Mouse (Mus musculus) lung, embryonic 14.5 days (tissue): Measurements from ENCODE around the gene Csf2ra. TPM values are rescaled to one million over a fixed set of nuclear protein-coding genes. Genes with fewer than 3 reads are reported as not detected.
A peak's percentile ranks its signal among the peaks of the same experiment; 100 is the strongest.
"Not testable (repeated sequence)": the region's sequence is repeated elsewhere in the genome, so short reads cannot be mapped to it uniquely, and the experiment has no call there.

Source experiments
- ATAC-seq: fragments of 200-750 bp; cut with Nextera tagmentation; 2 replicates; pipeline ENCODE4 v1.8.0; 2017; ENCODE audit warnings: mild to moderate bottlenecking, moderate TSS enrichment, moderate library complexity; ENCODE audit not compliant: insufficient read depth
- DNase-seq: peaks from one replicate; pipeline ENCODE4 v3.0.0-alpha.2; 2015
- H3K27ac ChIP-seq: fragments of 300-500 bp; sonication (generic); 2 replicates; pipeline ENCODE4 v1.5.1; 2014; ENCODE audit warnings: low read depth, mild to moderate bottlenecking, moderate library complexity
- H3K27me3 ChIP-seq: fragments of 300-500 bp; sonication (generic); 2 replicates; pipeline ENCODE4 v1.6.1; 2014; ENCODE audit warnings: low read length, control low read depth; ENCODE audit not compliant: insufficient read depth
- H3K36me3 ChIP-seq: fragments of 300-500 bp; sonication (generic); 2 replicates; pipeline ENCODE4 v1.6.1; 2014; ENCODE audit warnings: control low read depth; ENCODE audit not compliant: insufficient read depth
- H3K4me1 ChIP-seq: fragments of 300-500 bp; sonication (generic); 2 replicates; pipeline ENCODE4 v1.6.1; 2014; ENCODE audit warnings: antibody characterized with exemption, control low read depth; ENCODE audit not compliant: insufficient read depth
- H3K4me2 ChIP-seq: fragments of 300-500 bp; sonication (generic); 2 replicates; pipeline ENCODE4 v1.6.1; 2014; ENCODE audit warnings: mild to moderate bottlenecking
- H3K4me3 ChIP-seq: fragments of 300-500 bp; sonication (generic); 2 replicates; pipeline ENCODE4 v1.5.1; 2014; ENCODE audit warnings: low read depth, low read length
- H3K9ac ChIP-seq: fragments of 300-500 bp; sonication (generic); 2 replicates; pipeline ENCODE4 v1.6.1; 2014
- H3K9me3 ChIP-seq: fragments of 300-500 bp; sonication (generic); 2 replicates; pipeline ENCODE4 v1.6.1; 2016; ENCODE audit warnings: low read depth, low read length, control low read depth
- CTCF ChIP-seq: IDR thresholded peaks from 2 replicates; pipeline ENCODE4 v1.5.1; 2016; ENCODE audit warnings: antibody characterized with exemption, low read depth
- WGBS: fragments of 180-500 bp; shearing (Covaris S2); extraction: QIAGEN DNeasy Blood & Tissue Kit; methylation state at CpG from one replicate; pipeline ENCODE4 v1.1.7; 2014; 5-methylcytosine and 5-hydroxymethylcytosine counted together
- polyA plus RNA-seq: library from polyadenylated mRNA; unstranded; fragments of >200 nt; fragmentation: Nextera tagmentation; extraction: Ambion mirVana; gene quantifications from 2 replicates; pipeline ENCODE4 v1.2.1, GENCODE M21; 2014

Gene Csf2ra
- polyA plus RNA-seq, 1 experiment from 2014 or later = 24.4 TPM

- Histone ChIP-seq H3K27ac (no peak overlapping the region), H3K9ac (no peak overlapping the region)
- no peak for ATAC-seq
Observed at GRCm38 (mm10) chr19:61264933-61265332, 36.7 kb upstream of the Csf2ra start.

DNA sequence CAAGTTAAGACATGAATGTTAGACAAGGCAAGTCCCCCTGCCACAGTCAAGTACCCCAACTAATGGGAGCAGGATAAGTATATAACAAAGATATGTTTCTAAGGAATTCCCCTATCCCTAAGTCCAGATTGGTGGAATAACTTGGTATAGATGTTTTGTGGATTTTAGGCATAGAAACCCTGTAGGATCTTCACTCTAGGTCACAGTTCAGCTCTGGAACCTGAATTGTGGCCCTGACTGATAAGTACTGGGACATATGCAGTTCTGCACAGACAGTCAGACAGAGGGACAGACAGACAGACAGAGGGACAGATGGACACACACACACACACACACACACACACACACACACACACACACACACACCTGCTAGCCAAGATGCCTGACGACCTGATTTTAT is 36.0 kb upstream of the Csf2ra start:
- H3K27me3 ChIP-seq = no peaks in the 10 kb centered on the region
- H3K4me3 ChIP-seq = no peak overlapping the region
- H3K9me3 ChIP-seq = no peaks in the 10 kb centered on the region
- ATAC-seq (no peak), DNase-seq (peak; percentile 42)
- no peaks in the 10 kb centered on the region for H3K36me3 ChIP-seq
- TF ChIP-seq CTCF = no peak
- H3K27ac ChIP-seq = no peak overlapping the region
- no peak overlapping the region for H3K9ac ChIP-seq
- WGBS = 78% methylated on average over 1 of the region's 1 CpGs
- H3K4me1 ChIP-seq = no peaks in the 10 kb centered on the region
- no peak overlapping the region for H3K4me2 ChIP-seq

More at GRCm38 (mm10) chr19:61264933-61265332, 36.7 kb upstream of the Csf2ra start:
- TF ChIP-seq CTCF = no peak
- Histone ChIP-seq H3K4me2 (no peak overlapping the region), H3K36me3 (no peaks in the 10 kb centered on the region), H3K4me1 (no peaks in the 10 kb centered on the region), H3K27me3 (no peaks in the 10 kb centered on the region), H3K9me3 (no peaks in the 10 kb centered on the region), H3K4me3 (no peak overlapping the region)
- DNase-seq = no peak

DNA sequence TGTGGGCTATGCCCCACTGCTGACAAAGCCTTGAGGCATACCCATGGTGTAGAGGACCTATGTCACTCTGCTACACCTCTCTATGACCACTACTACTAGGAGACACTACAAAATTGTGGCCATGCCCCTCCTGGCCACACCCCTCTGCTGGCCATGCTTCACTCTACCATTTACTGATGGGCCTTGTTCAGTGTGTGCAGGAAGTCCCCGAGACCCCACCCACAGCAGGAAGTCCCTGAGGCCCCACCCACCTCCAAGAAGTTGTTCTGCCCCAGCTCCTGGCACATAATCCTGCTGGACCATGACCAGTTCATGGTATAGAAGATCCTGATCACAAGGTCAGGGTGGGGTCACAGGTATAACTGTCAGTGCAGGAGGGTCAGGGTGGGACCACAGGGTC is 33.0 kb upstream of the Csf2ra start:
- WGBS = 86% methylated on average over 1 of the region's 1 CpGs
- H3K4me2 ChIP-seq = no peak overlapping the region
- no peaks in the 10 kb centered on the region for H3K36me3 ChIP-seq
- no peak for TF ChIP-seq CTCF
- no peak for ATAC-seq
- no peaks in the 10 kb centered on the region for H3K9me3 ChIP-seq
- no peak for DNase-seq
- H3K27ac ChIP-seq = no peak overlapping the region
- H3K4me3 ChIP-seq = no peak overlapping the region
- no peak overlapping the region for H3K9ac ChIP-seq
- no peaks in the 10 kb centered on the region for H3K4me1 ChIP-seq
- H3K27me3 ChIP-seq = no peaks in the 10 kb centered on the region

- no peak for TF ChIP-seq CTCF
Observed at GRCm38 (mm10) chr19:61257733-61258132, 29.5 kb upstream of the Csf2ra start.

DNA sequence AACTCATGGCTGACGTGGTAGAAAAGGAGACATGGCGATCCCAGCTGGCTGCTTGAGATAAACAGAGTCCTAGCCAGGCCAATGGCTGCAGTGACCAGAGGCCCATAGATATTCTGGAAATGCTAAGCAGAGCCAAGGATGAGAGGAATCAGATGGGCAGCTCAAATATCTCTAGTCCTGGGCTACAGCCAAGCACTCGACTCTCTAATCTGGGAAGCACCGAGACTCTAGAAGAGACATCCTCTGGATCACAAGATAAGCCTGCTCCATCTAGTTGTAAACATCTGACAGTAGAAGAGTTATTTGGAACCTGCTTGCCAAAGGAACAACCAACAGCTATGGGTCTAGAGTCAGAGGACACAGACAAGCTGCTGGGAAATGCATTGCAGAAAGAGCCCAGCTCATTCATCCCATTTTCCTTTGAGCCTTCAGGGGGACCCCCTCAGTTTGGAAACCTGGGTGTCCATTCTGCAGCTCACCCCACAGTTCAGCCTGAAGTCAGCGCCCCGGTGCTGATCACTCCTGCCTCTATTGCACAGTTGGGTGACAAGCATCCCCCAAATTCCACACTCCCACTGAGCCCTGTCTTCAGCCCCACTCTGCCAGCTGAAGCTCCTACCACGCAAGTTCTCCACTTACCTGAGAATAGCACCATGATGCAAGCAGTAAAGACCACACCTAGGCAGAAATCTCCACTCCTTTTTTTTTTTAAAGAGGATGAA is 28.1 kb upstream of the Csf2ra start:
- DNase-seq (no peak), ATAC-seq (no peak)
- Histone ChIP-seq H3K4me2 (no peak overlapping the region), H3K4me1 (no peaks in the 10 kb centered on the region), H3K36me3 (no peaks in the 10 kb centered on the region), H3K9ac (no peak overlapping the region), H3K9me3 (no peaks in the 10 kb centered on the region), H3K27me3 (no peaks in the 10 kb centered on the region), H3K27ac (no peak overlapping the region), H3K4me3 (no peak overlapping the region)
- no peak for TF ChIP-seq CTCF
- WGBS = 77% methylated on average over 7 of the region's 7 CpGs

More at GRCm38 (mm10) chr19:61257733-61258132, 29.5 kb upstream of the Csf2ra start:
- Histone ChIP-seq H3K9ac (no peak overlapping the region), H3K4me2 (no peak overlapping the region), H3K36me3 (no peaks in the 10 kb centered on the region), H3K4me3 (no peak overlapping the region), H3K27ac (no peak overlapping the region), H3K4me1 (no peaks in the 10 kb centered on the region), H3K27me3 (no peaks in the 10 kb centered on the region), H3K9me3 (no peaks in the 10 kb centered on the region)
- DNase-seq (no peak), ATAC-seq (no peak)
- 91% methylated on average over 18 of the region's 18 CpGs for WGBS

GRCm38 (mm10) chr19:61247334-61247733 is 19.1 kb upstream of the Csf2ra start:
- DNase-seq = not testable (repeated sequence)

DNA sequence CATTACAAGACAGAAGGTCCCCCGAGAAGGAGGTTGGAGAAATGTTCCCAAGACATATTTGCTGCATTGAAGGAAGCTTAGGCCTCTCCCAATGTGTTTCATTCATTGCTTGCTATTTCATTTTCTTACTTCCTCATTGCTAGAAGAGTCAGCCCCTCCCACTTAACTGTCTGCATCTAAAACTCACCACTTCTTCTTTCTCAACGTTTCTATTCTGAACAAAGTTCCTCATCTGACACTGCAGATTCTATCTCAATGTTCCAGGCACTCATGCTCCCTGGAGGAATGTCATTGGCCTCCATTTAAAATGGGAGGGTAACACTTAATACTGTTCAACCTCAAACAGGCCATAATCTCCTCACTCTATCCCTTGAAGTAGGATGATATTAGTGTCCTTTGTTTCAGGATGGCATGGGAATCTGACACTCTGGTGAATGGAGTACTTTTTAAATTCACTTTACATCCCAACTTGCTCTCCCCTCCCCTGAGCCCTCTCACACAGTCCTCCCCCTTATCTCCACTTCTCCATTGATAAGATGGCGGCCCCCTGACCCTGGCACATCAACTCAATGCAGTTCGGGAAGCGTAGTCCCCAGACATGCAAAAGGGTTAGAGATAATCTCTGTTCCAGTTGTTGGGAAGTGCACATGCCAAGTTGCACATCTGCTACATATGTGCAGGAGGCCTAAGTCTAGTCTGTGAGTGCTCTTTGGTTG is 16.6 kb upstream of the Csf2ra start:
- Histone ChIP-seq H3K4me3 (no peak overlapping the region), H3K4me2 (no peak overlapping the region), H3K9me3 (no peaks in the 10 kb centered on the region), H3K4me1 (no peaks in the 10 kb centered on the region), H3K27me3 (no peaks in the 10 kb centered on the region), H3K9ac (no peak overlapping the region), H3K27ac (no peak overlapping the region), H3K36me3 (no peaks in the 10 kb centered on the region)
- DNase-seq (no peak), ATAC-seq (no peak)
- TF ChIP-seq CTCF = no peak
- WGBS = 57% methylated on average over 5 of the region's 5 CpGs

More at GRCm38 (mm10) chr19:61247334-61247733, 19.1 kb upstream of the Csf2ra start:
- not testable (repeated sequence) for H3K4me1 ChIP-seq, H3K9ac ChIP-seq, H3K4me3 ChIP-seq, ATAC-seq, H3K4me2 ChIP-seq, H3K27ac ChIP-seq, H3K36me3 ChIP-seq, H3K9me3 ChIP-seq, H3K27me3 ChIP-seq
- 71% methylated on average over 4 of the region's 4 CpGs for WGBS
